Mouse (Mus musculus) lung, embryonic 16.5 days (tissue): ENCODE data around the gene Clrn3. TPM values are rescaled to one million over a fixed set of nuclear protein-coding genes. Genes with fewer than 3 reads are reported as not detected.
"Not testable (repeated sequence)": the region's sequence is repeated elsewhere in the genome, so short reads cannot be mapped to it uniquely, and the experiment has no call there.

Experiments used
- ATAC-seq: fragments of 200-750 bp; cut with Nextera tagmentation; 2 replicates; pipeline ENCODE4 v1.8.0; 2017; ENCODE audit warnings: low read depth, mild to moderate bottlenecking, moderate library complexity
- H3K27ac ChIP-seq: fragments of 300-500 bp; sonication (generic); 2 replicates; pipeline ENCODE4 v1.5.1; 2014; ENCODE audit warnings: mild to moderate bottlenecking, control low read depth, low read length
- H3K27me3 ChIP-seq: fragments of 300-500 bp; sonication (generic); 2 replicates; pipeline ENCODE4 v1.6.1; 2014; ENCODE audit warnings: low read depth, low read length, mixed read lengths; ENCODE audit not compliant: control insufficient read depth, insufficient read depth
- H3K36me3 ChIP-seq: fragments of 300-500 bp; sonication (generic); 2 replicates; pipeline ENCODE4 v1.6.1; 2014; ENCODE audit warnings: low read length; ENCODE audit not compliant: control insufficient read depth, insufficient read depth
- H3K4me1 ChIP-seq: fragments of 300-500 bp; sonication (generic); replicated peaks from 2 replicates; pipeline ENCODE4 v1.6.1; 2014; ENCODE audit warnings: low read length, mixed read lengths; ENCODE audit not compliant: control insufficient read depth, insufficient read depth
- H3K4me2 ChIP-seq: fragments of 300-500 bp; sonication (generic); 2 replicates; pipeline ENCODE4 v1.6.1; 2014; ENCODE audit warnings: low read depth, low read length, control low read depth
- H3K4me3 ChIP-seq: fragments of 300-500 bp; sonication (generic); 2 replicates; pipeline ENCODE4 v1.5.1; 2014; ENCODE audit warnings: mild to moderate bottlenecking, low read length, control low read depth
- H3K9ac ChIP-seq: fragments of 300-500 bp; sonication (generic); 2 replicates; pipeline ENCODE4 v1.6.1; 2014; ENCODE audit warnings: low read length, control low read depth
- H3K9me3 ChIP-seq: fragments of 300-500 bp; sonication (generic); 2 replicates; pipeline ENCODE4 v1.6.1; 2016; ENCODE audit warnings: low read length; ENCODE audit not compliant: control insufficient read depth
- WGBS: fragments of 180-500 bp; shearing (Covaris S2); extraction: QIAGEN DNeasy Blood & Tissue Kit; methylation state at CpG from one replicate; pipeline ENCODE4 v1.1.7; 2014; 5-methylcytosine and 5-hydroxymethylcytosine counted together
- polyA plus RNA-seq: library from polyadenylated mRNA; unstranded; fragments of >200 nt; fragmentation: Nextera tagmentation; extraction: Ambion mirVana; gene quantifications from 2 replicates; pipeline ENCODE4 v1.2.1, GENCODE M21; 2015

Clrn3 gene
- polyA plus RNA-seq: not detected in 2 replicates

- no peaks in the 10 kb centered on the region for H3K27me3 ChIP-seq
- H3K9ac ChIP-seq: no peak within 1 kb of the TSS
- H3K36me3 ChIP-seq: no peaks in the 10 kb centered on the region
- H3K4me3 ChIP-seq: no peak within 1 kb of the TSS
- WGBS: 82% methylated on average over 7 of the region's 7 CpGs
- H3K27ac ChIP-seq: no peak within 1 kb of the TSS
- no peak within 1 kb of the TSS for H3K4me2 ChIP-seq
- H3K9me3 ChIP-seq: no peaks in the 10 kb centered on the region
- ATAC-seq: no peak
- H3K4me1 ChIP-seq: peaks cover 5% of the 10 kb centered on the region
Observed at GRCm38 (mm10) chr7:135528515-135528914, at the start of gene Clrn3. Gene Clrn3 (minus strand): TSS chr7:135528654.

GRCm38 (mm10) chr7:135576329-135576728, 47.9 kb upstream of the Clrn3 start:
- Histone ChIP-seq H3K4me3 (no peak overlapping the region), H3K9ac (no peak overlapping the region), H3K27me3 (no peaks in the 10 kb centered on the region), H3K4me2 (no peak overlapping the region), H3K4me1 (no peaks in the 10 kb centered on the region), H3K9me3 (no peaks in the 10 kb centered on the region), H3K36me3 (no peaks in the 10 kb centered on the region), H3K27ac (no peak overlapping the region)
- WGBS: 78% methylated on average over 3 of the region's 3 CpGs
- ATAC-seq: no peak

GRCm38 (mm10) chr7:135575319-135576069, 47.0 kb upstream of the Clrn3 start:
- not testable (repeated sequence) for H3K27ac ChIP-seq, H3K36me3 ChIP-seq, H3K4me3 ChIP-seq, H3K9ac ChIP-seq, H3K4me1 ChIP-seq, ATAC-seq, H3K4me2 ChIP-seq, H3K27me3 ChIP-seq, H3K9me3 ChIP-seq
- 53% methylated on average over 7 of the region's 7 CpGs for WGBS

DNA sequence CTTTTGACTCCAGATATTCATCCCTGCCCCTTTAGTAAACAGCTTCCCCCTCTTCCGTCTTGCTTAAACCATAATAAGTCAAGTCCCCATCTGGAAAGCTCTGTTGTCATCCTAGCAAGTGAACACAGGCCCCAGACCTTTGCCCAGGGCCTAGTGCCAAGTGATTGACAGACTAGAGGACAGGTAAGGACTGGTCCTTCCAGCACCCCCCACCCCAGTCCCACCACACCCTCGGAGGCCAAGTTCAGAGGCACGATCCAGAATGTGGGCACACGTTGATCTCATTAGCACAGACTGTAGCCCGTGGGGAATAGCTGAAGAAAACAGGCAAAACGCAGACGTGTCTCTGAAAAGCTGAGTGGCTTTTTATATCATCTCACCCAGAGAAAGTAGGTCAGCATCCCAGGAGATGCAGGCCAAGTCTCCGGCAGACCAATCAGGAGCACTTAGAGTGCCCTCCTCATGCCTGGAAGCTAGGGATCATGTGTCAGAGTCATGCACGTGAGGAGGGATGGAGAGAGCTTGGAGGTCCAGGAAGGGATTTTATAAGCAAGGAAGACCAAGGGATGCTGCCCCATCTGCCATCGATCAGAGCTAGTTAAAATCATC, 43.6 kb upstream of the Clrn3 start:
- Histone ChIP-seq H3K9ac (no peak overlapping the region), H3K4me1 (no peaks in the 10 kb centered on the region), H3K4me3 (no peak overlapping the region), H3K36me3 (no peaks in the 10 kb centered on the region), H3K27ac (no peak overlapping the region), H3K9me3 (no peaks in the 10 kb centered on the region), H3K4me2 (no peak overlapping the region), H3K27me3 (no peaks in the 10 kb centered on the region)
- ATAC-seq: no peak
- 43% methylated on average over 10 of the region's 10 CpGs for WGBS

- no peak for ATAC-seq
- no peaks in the 10 kb centered on the region for H3K36me3 ChIP-seq
- no peak overlapping the region for H3K9ac ChIP-seq
- no peak overlapping the region for H3K4me3 ChIP-seq
- no peak overlapping the region for H3K4me2 ChIP-seq
- no peaks in the 10 kb centered on the region for H3K9me3 ChIP-seq
- H3K4me1 ChIP-seq: no peaks in the 10 kb centered on the region
- no peak overlapping the region for H3K27ac ChIP-seq
- H3K27me3 ChIP-seq: no peaks in the 10 kb centered on the region
Observed at GRCm38 (mm10) chr7:135571392-135571791, 42.9 kb upstream of the Clrn3 start.

GRCm38 (mm10) chr7:135568550-135568949, 40.1 kb upstream of the Clrn3 start:
- ATAC-seq: no peak
- no peaks in the 10 kb centered on the region for H3K27me3 ChIP-seq
- WGBS: 58% methylated on average over 2 of the region's 2 CpGs

GRCm38 (mm10) chr7:135567582-135567981, 39.1 kb upstream of the Clrn3 start:
- H3K9ac ChIP-seq: no peak overlapping the region
- WGBS: 84% methylated on average over 1 of the region's 1 CpGs
- no peak overlapping the region for H3K4me3 ChIP-seq
- no peaks in the 10 kb centered on the region for H3K27me3 ChIP-seq
- no peak for ATAC-seq
- H3K27ac ChIP-seq: no peak overlapping the region
- no peaks in the 10 kb centered on the region for H3K9me3 ChIP-seq
- no peaks in the 10 kb centered on the region for H3K4me1 ChIP-seq
- H3K4me2 ChIP-seq: no peak overlapping the region
- H3K36me3 ChIP-seq: no peaks in the 10 kb centered on the region

More at GRCm38 (mm10) chr7:135568550-135568949, 40.1 kb upstream of the Clrn3 start:
- no peaks in the 10 kb centered on the region for H3K9me3 ChIP-seq
- no peak overlapping the region for H3K4me3 ChIP-seq
- no peaks in the 10 kb centered on the region for H3K4me1 ChIP-seq
- no peak overlapping the region for H3K9ac ChIP-seq
- H3K36me3 ChIP-seq: no peaks in the 10 kb centered on the region
- no peak overlapping the region for H3K4me2 ChIP-seq
- H3K27ac ChIP-seq: no peak overlapping the region

DNA sequence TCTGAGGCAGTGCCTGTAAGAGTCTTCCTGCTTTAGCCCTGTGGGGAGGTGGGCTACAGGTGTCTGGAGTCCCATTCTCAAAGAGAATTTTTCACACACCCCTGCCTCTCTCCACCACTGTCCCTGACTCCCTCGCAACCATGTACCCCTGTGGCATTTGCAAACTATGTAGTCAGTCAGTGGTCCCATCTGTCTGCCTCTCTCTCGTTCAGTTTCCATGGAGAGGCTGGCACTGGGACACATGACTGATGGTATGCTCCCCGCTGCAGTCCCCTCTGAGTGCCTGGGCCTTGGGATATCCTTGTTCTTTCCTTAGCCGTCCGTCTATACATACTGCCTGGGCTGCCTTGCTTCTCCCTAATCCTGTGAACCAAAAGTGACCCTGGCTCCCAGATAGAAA, 37.6 kb upstream of the Clrn3 start:
- no peak for ATAC-seq
- 72% methylated on average over 5 of the region's 5 CpGs for WGBS
- no peak overlapping the region for H3K27ac ChIP-seq
- no peaks in the 10 kb centered on the region for H3K27me3 ChIP-seq
- H3K4me3 ChIP-seq: no peak overlapping the region
- H3K4me1 ChIP-seq: no peaks in the 10 kb centered on the region
- no peak overlapping the region for H3K9ac ChIP-seq
- H3K4me2 ChIP-seq: no peak overlapping the region
- no peaks in the 10 kb centered on the region for H3K9me3 ChIP-seq
- H3K36me3 ChIP-seq: no peaks in the 10 kb centered on the region

DNA sequence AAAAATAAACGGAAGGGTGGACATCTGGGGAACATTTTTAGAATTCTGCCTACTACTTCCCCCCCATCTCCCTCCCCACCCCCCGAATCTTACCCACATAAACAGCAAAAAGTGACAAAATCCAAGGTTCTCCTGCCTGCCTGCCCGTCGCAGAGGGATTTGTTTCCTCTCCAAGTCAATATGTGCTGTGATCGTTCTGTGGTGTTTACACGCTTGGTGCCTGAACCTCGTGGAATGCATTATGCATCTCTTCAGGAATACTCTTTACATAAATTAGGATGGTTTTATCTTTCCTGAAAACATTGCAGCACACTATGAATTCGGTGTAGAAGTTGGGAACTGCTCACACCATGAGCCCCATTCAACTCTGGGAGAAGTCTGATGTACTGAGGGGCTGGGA, 35.6 kb upstream of the Clrn3 start:
- no peak overlapping the region for H3K27ac ChIP-seq
- H3K27me3 ChIP-seq: no peaks in the 10 kb centered on the region
- no peaks in the 10 kb centered on the region for H3K9me3 ChIP-seq
- no peak overlapping the region for H3K9ac ChIP-seq
- 64% methylated on average over 8 of the region's 8 CpGs for WGBS
- H3K4me2 ChIP-seq: no peak overlapping the region
- H3K4me1 ChIP-seq: no peaks in the 10 kb centered on the region
- ATAC-seq: no peak
- no peak overlapping the region for H3K4me3 ChIP-seq
- no peaks in the 10 kb centered on the region for H3K36me3 ChIP-seq
